Mouse (Mus musculus): Measurements from ENCODE around the gene Rbfox1.

Gene Rbfox1

DNA sequence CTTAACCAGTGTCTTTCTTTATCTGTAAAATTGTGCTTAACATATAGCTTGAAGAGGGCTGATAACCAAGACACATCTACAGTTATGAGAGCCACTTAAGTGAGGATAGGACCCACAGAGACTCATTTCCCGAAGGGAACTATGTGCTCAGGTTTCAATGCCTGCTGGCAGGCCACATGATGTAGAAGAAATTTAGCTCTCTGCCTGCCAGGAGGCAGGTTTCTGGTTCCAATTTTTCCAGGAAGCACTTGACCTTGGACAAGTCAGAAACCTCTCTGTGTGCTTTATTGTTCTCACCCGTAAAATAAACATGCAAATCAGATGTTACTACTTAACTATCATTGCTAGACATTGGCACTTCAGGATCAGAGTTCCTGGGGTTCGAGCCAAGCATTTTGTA, 1033.5 kb downstream of the Rbfox1 start:
- in situ Hi-C loops (cut with MboI, MseI): loop anchor here in 1 of 2 experiments (10.0 kb wide), 1 partner anchor 374 kb away; no protein-coding TSS in a partner anchor

DNA sequence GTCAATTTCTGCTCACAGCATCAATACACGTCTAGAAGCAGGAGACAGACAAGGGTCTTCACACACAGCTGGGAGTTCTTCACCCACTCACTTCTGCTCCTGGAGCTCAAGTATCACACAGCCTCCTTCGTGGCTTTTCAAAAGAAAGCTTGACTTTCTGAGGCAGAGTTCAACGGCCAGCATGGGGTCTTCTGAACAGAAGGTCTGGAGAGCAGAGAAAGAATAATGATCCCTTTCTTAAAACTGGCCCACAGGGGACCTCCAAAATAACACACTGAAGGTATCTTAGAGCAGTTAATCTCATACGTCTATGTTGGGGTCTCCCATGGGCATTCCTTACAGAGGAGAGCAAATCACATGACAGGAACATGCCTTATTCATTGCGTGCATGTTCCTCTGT, 1034.5 kb downstream of the Rbfox1 start:
- in situ Hi-C loops (cut with MboI, MseI): loop anchor here in 1 of 2 experiments (10.0 kb wide), 1 partner anchor 375 kb away; no protein-coding TSS in a partner anchor

DNA sequence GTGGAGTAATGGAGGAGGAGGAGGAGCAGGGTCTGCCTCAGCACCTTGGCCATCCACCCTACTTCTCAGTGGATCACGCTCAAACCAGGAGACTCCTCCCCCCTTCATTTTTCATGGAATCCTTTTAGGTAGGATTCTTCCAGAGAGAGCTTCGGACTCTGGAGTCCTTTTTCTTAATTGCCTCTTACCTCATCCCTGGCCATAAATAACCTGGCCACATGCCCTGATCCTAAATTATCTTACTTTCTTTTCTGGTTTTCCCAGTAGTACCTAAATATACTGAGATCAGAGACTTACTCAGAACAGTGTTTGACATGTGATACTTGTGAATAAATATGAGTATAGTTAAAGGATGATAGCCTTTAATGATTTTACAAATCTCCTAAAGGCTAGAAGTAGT, 1042.5 kb downstream of the Rbfox1 start:
- in situ Hi-C loops (cut with MboI, MseI): no loop called here

DNA sequence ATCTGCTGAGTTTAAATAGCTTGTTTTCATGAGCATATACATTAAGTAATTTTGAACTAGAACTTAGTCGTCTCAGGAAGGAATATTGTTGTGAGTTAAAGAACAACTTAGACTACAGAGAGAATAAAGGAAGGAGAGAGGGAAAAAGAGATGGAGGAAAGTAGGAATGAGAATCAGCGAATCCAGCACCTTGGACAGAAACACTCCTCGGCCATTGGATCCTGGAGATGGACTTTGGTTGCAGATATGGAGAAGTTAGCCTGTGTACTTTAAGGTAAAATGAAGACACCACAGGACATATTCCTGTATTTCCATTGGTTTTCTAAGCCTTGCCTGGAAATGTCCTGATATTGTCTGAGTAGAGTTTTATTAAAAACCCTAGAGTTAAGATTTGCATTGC, 1045.6 kb downstream of the Rbfox1 start:
- in situ Hi-C loops (cut with MboI, MseI): no loop called here

DNA sequence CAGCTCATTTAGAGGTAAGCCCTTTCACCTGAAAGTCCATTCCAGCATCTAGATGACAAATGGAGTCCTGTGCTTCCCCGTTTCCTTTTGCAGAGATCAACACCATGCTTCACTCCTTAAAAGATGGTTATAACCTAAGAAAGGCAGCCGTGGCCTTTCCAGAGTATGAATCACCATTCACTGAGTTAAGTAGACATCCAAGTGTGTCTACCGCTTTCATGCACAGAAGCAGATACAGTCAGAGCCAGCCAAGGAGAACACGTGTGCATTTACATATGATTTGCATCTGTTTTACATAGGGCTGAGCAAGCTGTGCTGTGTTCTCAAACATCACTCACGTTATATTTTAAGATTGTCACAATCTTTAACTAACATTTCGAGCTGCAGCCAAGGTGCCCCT, 1061.0 kb downstream of the Rbfox1 start:
- in situ Hi-C loops (cut with MboI, MseI): no loop called here

DNA sequence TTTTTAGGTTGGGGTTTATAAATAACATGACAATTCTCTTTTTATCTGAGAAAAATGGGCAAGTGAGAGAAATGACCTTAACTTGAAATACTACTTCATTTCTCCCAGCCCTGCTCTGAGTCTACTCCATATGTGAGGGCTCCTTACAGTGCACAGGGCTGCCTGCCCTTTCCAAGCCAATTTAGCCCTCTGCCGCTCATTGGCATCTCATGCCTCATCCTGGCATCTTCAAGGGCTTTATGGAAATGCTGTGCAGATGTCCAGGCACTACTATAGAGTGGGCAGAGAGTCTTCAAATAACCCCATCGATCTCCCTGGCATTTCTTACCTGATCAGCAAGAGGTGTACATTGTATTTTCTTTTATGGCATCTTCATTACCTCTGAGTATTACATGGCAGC, 1064.5 kb downstream of the Rbfox1 start:
- in situ Hi-C loops (cut with MboI, MseI): no loop called here

DNA sequence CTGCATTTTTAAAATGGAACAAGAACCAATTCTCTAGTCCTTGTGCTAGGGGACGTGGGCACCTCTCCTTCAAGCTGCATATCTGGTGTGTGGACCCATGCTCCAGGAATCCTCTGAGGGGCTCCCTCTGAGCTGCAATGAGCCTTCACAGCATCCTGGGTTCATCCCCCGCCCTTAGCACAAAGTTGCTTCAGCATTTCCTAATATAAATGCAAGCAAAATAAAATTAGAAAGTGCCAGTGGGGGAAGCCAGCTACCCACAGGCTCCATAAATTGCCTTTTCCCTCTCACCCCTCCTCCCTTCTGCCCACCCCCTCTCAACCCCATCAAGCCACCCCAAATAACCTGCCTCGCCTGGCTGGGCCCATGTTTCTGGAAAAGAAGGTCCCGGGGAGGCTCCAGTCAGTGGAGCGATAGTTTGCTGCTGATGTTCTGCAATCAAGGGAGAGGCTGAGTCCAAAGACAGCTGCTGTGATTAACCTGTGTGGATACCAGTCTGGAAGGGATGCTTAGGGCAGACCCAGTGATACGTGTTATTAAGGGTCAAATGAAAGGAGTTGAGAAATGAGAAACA, 1070.0 kb downstream of the Rbfox1 start:
- in situ Hi-C loops (cut with MboI, MseI): no loop called here

DNA sequence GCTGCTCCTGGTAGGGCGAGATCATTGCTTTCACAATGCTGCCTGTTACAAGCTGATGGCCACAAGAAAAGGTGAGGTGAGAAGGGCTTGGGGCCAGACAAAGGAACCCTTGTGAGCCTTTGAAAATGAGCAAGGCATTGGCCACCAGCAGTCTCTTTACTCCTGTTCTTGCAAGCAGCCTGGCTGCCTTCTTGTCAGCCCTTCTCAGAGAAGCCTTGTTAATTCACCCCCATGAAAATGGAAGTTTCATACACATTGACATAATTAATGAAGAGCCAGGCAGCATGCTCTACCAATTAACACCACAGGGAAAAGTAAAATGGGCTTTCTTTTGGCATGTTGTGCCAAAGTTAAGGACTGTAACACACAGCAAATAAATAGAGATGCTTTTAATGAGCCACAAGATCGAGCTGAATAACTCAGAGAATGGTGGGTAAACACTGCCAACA, 1076.8 kb downstream of the Rbfox1 start:
- in situ Hi-C loops (cut with MboI, MseI): no loop called here

DNA sequence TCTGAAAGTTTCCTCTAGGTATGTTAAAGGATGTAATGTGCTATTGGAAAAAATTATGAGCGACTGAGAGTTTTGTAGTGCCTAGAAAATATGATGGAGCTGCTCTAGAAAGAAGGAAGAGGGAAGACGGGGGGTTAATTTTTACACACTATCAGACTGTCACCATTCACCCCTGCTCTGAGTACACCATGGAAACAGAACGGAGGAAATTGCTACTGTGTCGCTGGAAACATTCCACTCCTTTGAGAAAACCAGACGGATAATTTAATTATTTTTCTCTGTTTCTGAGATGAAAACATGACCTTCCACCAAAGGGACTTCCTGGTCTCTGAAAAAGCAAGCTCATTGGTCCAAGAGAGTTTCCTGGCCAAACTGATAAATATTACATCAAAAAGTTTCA, 1077.4 kb downstream of the Rbfox1 start:
- in situ Hi-C loops (cut with MboI, MseI): no loop called here

DNA sequence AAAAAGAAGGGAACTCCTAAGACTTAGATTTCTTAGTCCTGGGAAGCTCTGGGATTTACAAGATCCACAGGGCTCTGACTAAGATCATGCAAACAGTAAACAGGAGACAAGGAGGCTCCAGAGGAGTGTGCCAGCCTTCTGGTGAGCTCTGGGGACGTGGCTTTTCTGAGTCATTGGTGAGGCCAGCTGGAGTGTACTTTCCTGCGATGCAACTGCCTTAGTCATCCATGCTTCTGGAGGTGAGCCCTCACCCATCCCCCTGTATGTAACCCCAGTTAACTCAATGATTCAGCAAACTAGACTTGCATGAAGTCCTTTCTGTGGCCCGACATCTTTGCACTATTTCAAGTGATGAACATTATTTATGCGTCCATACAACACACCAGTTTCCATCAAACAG, 1078.4 kb downstream of the Rbfox1 start:
- in situ Hi-C loops (cut with MboI, MseI): no loop called here

DNA sequence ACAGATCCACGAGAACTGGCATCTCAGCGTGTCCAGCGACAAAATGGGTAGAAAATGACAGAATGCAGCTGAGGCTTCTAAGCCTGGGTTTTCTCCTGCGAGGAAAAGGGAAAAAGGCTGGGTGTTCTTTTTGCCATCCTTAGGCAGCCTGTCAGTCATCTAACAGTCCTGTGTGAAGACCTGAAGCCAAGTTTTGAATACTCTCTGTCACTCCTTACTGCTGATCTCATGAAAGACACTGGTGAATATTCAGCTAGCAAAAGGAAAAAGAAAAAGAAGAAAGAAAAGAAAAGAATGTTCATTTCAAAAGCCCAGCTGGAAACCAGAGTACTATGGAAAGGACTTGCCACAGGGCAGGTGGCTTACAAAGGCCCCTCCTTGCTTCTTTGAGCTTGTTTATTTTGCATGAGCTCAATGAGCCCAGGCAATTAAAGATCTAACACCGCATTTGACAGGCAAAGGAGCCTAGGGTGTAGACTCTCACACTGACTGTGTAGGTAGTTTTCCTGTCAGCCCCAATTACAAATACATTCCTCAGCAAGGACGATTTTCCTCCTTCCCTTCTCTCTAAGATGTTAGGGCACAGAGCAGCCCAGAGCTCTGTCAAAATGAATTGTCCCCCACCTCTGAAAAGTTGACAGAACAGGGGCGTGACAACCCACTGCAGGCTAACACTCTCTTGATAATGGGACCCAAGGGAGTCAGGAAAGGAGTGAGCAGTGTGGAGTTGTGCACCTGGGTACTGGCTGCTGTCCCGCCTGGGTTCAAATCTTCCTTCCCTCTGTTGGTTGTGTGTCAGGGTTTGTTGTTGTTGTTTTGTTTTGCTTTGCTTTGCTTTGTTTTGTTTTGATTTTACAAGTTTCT, 1079.8 kb downstream of the Rbfox1 start:
- in situ Hi-C loops (cut with MboI, MseI): no loop called here

DNA sequence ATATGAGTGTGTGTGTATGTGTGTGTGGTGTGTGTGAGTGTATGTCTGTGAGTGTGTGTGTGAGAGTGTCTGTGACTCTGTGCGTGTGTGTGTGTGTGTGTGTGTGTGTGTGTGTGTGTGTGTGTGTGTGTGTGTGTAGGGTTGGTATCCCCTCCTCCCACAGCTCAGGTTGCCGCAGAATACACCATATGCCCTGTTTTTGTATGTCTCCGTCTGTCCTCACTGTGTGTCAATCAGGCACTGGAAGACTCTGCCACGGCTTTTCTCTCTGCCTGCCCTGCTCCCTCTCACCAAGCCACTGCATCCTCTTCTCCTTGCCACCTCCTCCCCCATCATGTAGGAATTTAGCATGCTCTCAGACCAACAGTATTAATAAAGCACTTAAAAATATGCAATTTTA, 1084.8 kb downstream of the Rbfox1 start:
- in situ Hi-C loops (cut with MboI, MseI): no loop called here

DNA sequence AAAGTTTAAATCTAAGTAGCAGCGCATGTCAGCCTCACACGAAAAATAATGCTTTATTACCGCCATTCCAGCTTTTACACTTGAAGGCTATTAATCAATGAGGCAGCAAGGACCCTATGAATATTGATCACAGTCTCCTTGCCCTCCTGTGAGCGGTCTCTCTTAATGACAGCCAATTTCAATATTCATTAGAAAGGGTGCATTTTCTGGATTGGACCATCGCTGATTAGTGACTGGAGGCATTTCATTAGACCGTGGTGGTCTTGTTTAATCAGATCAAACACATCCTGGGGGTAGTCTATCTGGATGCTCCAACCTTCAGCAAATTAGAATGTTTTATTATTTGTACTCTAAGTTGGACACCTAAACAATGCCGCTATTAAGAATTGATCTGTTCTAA, 1091.2 kb downstream of the Rbfox1 start:
- in situ Hi-C loops (cut with MboI, MseI): no loop called here

DNA sequence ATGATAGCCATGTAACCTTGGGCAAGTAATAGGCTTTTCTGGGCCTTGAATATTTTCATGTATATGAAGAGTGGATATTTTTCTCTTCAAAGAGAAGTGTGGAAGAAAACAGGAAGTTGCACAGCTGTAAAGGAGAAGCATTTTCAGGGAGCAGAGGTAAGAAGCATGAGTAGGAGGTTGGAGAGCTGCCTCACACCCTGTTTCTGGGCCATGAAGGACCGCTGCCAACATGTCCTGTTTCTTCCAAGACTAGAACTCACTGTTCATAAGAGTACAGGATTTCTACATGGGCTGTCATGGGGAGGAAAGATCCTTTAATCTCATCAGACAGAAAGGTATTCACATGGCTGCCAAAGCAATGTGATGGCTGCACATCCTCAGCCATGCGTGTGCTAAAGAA, 1098.8 kb downstream of the Rbfox1 start:
- in situ Hi-C loops (cut with MboI, MseI): no loop called here

DNA sequence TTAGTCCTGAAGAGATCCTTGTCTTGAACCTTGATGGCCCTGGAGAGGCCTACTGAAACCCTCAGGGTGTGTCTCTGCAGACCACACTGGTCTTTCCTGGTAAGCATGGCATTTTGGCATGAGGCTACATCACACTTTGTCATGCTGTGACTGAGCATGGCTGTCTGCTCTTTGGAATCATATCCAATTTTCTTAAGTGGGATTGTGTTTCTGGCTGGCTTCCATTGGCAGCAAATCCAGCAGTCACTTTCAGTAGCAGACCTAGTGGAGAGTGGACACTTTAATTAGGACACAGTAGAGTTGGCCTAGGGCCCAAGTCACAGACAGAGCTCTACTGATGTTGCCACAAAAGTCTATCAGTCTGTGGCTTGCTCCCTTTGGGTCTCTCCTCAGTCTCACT, 1100.9 kb downstream of the Rbfox1 start:
- in situ Hi-C loops (cut with MboI, MseI): no loop called here

DNA sequence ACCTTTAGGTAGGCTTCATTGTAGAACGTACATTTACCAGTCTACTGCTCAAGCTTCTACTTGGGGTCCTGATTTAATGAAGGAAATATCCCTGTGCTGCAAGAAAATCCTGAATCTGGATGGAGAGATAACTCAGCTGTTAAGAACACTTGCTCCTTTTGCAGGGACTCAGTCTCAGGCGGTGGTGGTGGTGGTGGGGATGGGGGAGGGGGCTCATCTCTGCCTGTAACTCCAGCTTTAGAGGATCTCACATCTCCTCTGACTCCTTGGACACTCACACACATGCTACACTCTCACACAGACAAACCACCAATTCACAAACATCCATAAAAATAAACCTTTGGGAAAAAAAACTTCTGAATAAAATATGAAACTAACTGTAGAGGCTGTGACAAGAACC, 1101.3 kb downstream of the Rbfox1 start:
- in situ Hi-C loops (cut with MboI, MseI): no loop called here

DNA sequence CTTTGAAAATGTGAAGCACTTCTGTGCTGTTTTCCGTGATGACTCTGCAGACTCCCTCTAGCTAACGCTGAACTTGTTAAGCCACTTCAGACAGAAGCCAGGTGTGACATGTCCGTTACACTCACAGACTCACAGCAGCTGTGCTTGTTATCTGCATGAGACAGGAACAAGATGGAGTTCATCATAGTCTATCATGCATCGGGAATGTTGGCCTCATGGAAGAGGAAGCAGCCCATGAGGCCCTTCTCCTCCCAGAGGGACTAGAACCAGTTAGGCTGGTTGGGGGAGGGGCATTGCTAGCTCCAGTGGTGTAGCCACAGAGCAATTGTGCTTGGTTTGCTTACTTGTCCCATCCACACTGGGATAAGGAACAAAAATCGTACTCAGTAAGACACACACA, 1107.1 kb downstream of the Rbfox1 start:
- in situ Hi-C loops (cut with MboI, MseI): no loop called here

DNA sequence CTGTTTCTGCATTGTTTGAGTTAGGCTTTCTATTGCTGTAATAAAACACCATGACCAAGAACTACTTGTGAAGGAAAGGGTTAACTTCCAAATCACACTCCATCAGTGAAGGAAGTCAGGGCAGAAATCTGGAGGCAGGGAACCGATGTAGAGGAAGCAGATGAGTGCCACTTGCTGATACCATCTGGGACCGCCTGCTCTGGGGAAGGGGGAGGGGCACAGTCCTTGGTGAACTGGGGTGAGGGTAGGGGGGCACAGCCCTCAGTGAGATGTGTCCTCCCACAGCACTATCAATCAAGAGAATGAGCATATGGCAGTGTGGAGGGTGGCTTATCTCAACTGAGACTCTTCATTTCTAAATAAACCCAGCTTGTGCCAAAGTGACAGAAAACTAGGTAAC, 1108.0 kb downstream of the Rbfox1 start:
- in situ Hi-C loops (cut with MboI, MseI): no loop called here

DNA sequence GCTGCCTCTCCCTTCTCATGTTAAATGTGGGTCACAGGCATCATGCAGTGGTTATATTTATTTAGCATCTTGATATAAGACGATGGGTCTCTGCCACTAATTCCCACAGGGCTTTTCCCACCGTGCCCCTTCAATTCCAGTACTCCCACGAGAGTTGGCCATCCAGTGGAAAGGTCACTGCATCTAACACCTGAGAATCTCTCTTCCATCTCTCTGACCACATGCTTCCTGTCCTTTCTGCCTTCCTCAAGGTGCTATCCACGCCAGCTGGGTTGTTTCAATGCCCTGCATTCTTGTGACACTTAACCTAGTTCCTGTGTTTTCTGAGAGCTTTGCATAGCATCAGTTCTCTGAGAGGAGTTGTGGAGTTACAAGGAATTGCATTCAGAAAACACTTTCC, 1112.0 kb downstream of the Rbfox1 start:
- in situ Hi-C loops (cut with MboI, MseI): no loop called here

DNA sequence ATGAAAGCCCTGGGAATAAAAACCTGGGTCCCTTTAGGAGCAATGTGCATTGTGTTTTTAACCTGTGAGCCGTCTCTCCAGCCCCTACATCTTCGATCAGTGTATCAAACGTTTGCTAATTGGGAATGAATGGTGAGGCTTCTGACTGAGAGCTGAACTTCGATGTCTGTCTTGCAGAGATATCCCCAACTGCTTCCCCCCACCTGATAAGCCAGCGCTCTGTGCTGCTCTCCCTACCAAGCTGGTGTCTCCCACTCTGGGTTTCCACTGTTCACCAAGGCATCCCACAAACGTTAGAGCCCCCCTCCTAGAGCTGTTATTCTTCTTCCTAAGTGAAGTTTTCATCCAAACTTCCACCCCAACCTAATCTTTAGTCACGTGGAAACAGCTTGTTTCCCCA, 1112.7 kb downstream of the Rbfox1 start:
- in situ Hi-C loops (cut with MboI, MseI): no loop called here

DNA sequence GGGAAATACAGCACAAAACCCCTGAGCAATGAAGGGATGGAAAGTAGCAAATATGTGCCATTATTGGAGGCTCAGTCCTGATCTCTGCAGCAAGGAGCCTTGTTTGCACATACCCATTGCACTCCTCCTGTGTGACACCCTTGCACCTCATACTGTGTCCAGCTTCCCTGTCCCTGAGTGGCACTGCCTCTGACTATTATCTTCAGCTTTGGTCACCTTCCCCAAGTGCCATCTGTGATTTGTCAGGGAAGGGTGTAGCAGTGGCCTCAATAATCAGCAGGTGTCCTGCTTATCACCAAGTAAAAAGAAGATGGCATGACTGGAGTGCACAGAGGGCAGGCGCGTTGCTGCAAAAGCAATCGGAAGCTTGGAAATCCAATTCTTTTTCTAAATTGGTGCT, 1119.4 kb downstream of the Rbfox1 start:
- in situ Hi-C loops (cut with MboI, MseI): no loop called here

DNA sequence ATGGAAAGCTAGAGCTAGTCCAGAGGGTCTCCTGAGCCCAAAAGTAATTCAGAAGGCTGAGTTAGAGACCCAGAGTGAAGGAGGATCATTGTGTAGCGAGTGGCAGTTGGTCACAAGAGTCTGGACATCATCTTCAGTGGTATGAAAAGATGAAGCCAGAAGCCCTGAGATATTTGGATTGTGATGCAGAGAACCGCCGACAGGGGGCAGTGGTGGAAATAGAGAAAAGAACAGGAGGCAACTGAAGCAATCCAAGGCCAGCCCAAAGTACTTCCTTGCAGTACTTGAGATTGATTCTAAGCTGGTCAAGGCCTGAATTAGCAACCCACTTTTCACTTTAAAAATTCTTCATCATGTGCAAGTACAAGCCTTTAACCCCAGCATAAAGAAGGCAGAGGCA, 1120.3 kb downstream of the Rbfox1 start:
- in situ Hi-C loops (cut with MboI, MseI): no loop called here

DNA sequence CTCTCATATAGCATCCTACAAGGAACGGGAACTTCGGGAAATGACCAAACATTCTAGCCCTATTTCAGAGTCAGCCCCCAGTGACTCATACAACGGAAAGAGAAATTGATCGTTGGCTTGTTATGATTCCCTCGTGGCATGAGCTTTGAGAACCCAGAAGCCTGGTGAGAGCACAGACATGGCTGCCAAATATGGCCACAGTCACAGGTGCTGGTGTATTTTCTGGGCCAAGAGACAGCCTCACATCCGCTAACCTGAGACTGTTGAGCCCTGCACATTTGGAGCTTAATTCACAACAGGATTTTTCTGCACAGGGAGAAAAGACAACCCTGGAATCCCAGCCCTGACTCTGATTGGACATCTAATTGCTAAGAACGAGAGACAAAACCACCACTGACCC, 1132.2 kb downstream of the Rbfox1 start:
- in situ Hi-C loops (cut with MboI, MseI): no loop called here
